ENCODE assay signal across 14 mouse cellular contexts in genomic region chr7:135389039-135389438, GRCm38 (mm10). TPM values are rescaled to one million over a fixed set of nuclear protein-coding genes. Genes with fewer than 3 reads are reported as not detected.
DNase-seq lines count a peak whose midpoint lies in the region; ATAC-seq and TF ChIP-seq lines count a peak whose summit lies in the region.
"Had no signal": no experiment of that assay in that cellular context is flagged by ENCODE, and none has a peak within 500 bp of the region (broad histone marks: within the 10 kb centered on the region; RNA-seq: fewer than 3 reads in every experiment).

No protein-coding gene starts in this region.

- intact Hi-C loops in heart, adult 2 months (cut with DNase I) = no loop called here

- no peak for TF ChIP-seq EP300 in heart, adult 2 months (IDR thresholded peaks at IDR 0.05; ENCODE audit: insufficient read depth, low read depth, low read length)
- no peak for TF ChIP-seq EP300 in MEL (IDR thresholded peaks at IDR 0.05; ENCODE audit: low read depth in 1 of 2, low read length in 2 of 2)

- WGBS in heart, adult 2 months = 51% methylated on average over 3 of the region's 3 CpGs
- 62% methylated on average over 3 of the region's 3 CpGs for WGBS in heart, embryonic 12.5 days
- WGBS in liver, adult 2 months = 62% methylated on average over 3 of the region's 3 CpGs
- whole genome bisulfite sequencing in liver, embryonic 11.5 days = 64% methylated on average over 3 of the region's 3 CpGs
- 70% methylated on average over 3 of the region's 3 CpGs for WGBS in midbrain, embryonic 11.5 days

- no peaks in the 10 kb centered on the region for H3K79me2 ChIP-seq in heart, adult 2 months (replicated peaks; ENCODE audit: control insufficient read depth, insufficient read depth, low read length)
- no peaks in the 10 kb centered on the region for H3K79me2 ChIP-seq in liver, adult 2 months (ENCODE audit: control insufficient read depth, insufficient read depth, low read length)
- H3K79me2 ChIP-seq in MEL (ENCODE audit: control insufficient read depth, insufficient read depth, low read length, poor library complexity) = no peaks in the 10 kb centered on the region

- no peak overlapping the region for H3K4me2 ChIP-seq in heart, embryonic 12.5 days
- no peak overlapping the region for H3K4me2 ChIP-seq in liver, embryonic 11.5 days
- H3K4me2 ChIP-seq in midbrain, embryonic 11.5 days = no peak overlapping the region
- H3K4me2 ChIP-seq: forebrain, embryonic 13.5 days had no signal

- H3K9ac ChIP-seq in heart, adult 2 months (ENCODE audit: low read depth, low read length) = no peak overlapping the region
- H3K9ac ChIP-seq in heart, embryonic 12.5 days = no peak overlapping the region
- H3K9ac ChIP-seq in liver, adult 2 months (ENCODE audit: low read depth, low read length) = no peak overlapping the region
- H3K9ac ChIP-seq in liver, embryonic 11.5 days (ENCODE audit: low read depth, low read length) = no peak overlapping the region
- no peak overlapping the region for H3K9ac ChIP-seq in MEL (ENCODE audit: control insufficient read depth, low read depth, low read length, poor library complexity, severe bottlenecking)
- H3K9ac ChIP-seq in midbrain, embryonic 11.5 days (ENCODE audit: low read length) = no peak overlapping the region
- H3K9ac ChIP-seq: forebrain, embryonic 13.5 days had no signal

- no peaks in the 10 kb centered on the region for H3K9me3 ChIP-seq in heart, embryonic 12.5 days (replicated peaks)
- H3K9me3 ChIP-seq in liver, embryonic 11.5 days (ENCODE audit: control insufficient read depth, low read length) = no peaks in the 10 kb centered on the region
- H3K9me3 ChIP-seq in MEL (replicated peaks; ENCODE audit: insufficient read depth, low read length) = no peaks in the 10 kb centered on the region
- H3K9me3 ChIP-seq in midbrain, embryonic 11.5 days (ENCODE audit: control insufficient read depth, low read length) = no peaks in the 10 kb centered on the region
- H3K9me3 ChIP-seq: forebrain, embryonic 13.5 days; limb, embryonic 10.5 days; megakaryocyte, embryonic 14.5 days had no signal

- peak; percentile 70 for TF ChIP-seq CTCF in heart, adult 2 months (IDR thresholded peaks at IDR 0.05)
- peak; percentile 47 for TF ChIP-seq CTCF in liver, adult 2 months (IDR thresholded peaks at IDR 0.05; ENCODE audit: low read depth, low read length)
- peak; percentile 21 to 33 (median 24); a peak in 4 of 6 replicates for TF ChIP-seq CTCF in MEL (IDR thresholded peaks at IDR 0.05 in 2 of 3, conservative IDR thresholded peaks at IDR 0.05 in 1 of 3; ENCODE audit: control insufficient read depth in 1 of 3, insufficient read depth in 1 of 3, low read depth in 2 of 3, low read length in 3 of 3, poor library complexity in 1 of 3, severe bottlenecking in 1 of 3)
- peak; percentile 38; the same call in 1 of the 2 replicates for TF ChIP-seq CTCF in cortical plate, adult 2 months (IDR thresholded peaks at IDR 0.05; ENCODE audit: extremely low read depth, insufficient read depth, low read length)

- TF ChIP-seq POLR2A in heart, adult 2 months (IDR thresholded peaks at IDR 0.05; ENCODE audit: insufficient read depth, low read depth, low read length) = no peak
- no peak for TF ChIP-seq POLR2A in liver, adult 2 months (IDR thresholded peaks at IDR 0.05; ENCODE audit: extremely low read depth, insufficient read depth, low read length)
- no peak for TF ChIP-seq POLR2A in MEL (IDR thresholded peaks at IDR 0.05; ENCODE audit: control insufficient read depth in 1 of 2, insufficient read depth in 1 of 2, low read depth in 1 of 2, low read length in 2 of 2, poor library complexity in 1 of 2)
- TF ChIP-seq POLR2A in cortical plate, adult 2 months (IDR thresholded peaks at IDR 0.05; ENCODE audit: extremely low read depth, insufficient read depth, low read length) = no peak

- no peak for ATAC-seq in heart, embryonic 12.5 days (ENCODE audit: insufficient number of reproducible peaks, low FRiP score)
- no peak for ATAC-seq in liver, embryonic 11.5 days (replicated peaks; ENCODE audit: low FRiP score)
- no peak for ATAC-seq in midbrain, embryonic 11.5 days (ENCODE audit: low FRiP score)
- ATAC-seq: forebrain, embryonic 13.5 days had no signal

- DNase-seq in heart, adult 2 months = no peak
- peak; percentile 14 for DNase-seq in liver, adult 2 months (ENCODE audit: extremely low read depth, low read depth, low spot score)
- no peak for DNase-seq in liver, embryonic 11.5 days (ENCODE audit: low spot score)
- peak; percentile 8 for DNase-seq in MEL (ENCODE audit: low read depth, low spot score)
- DNase-seq in midbrain, embryonic 11.5 days (ENCODE audit: low spot score, missing footprints) = no peak
- DNase-seq: cerebellum, adult 2 months had no signal

- H3K27ac ChIP-seq in heart, adult 2 months = no peak overlapping the region
- H3K27ac ChIP-seq in heart, embryonic 12.5 days (ENCODE audit: poor library complexity, severe bottlenecking) = no peak overlapping the region
- no peak overlapping the region for H3K27ac ChIP-seq in liver, adult 2 months (replicated peaks; ENCODE audit: insufficient read depth, low read depth, low read length)
- H3K27ac ChIP-seq in liver, embryonic 11.5 days (ENCODE audit: low read depth, low read length) = no peak overlapping the region
- no peak overlapping the region for H3K27ac ChIP-seq in MEL (ENCODE audit: control insufficient read depth, low read depth, low read length)
- no peak overlapping the region for H3K27ac ChIP-seq in cortical plate, adult 2 months (ENCODE audit: insufficient read depth, low read length)
- H3K27ac ChIP-seq in midbrain, embryonic 11.5 days (ENCODE audit: low read depth, low read length) = no peak overlapping the region
- H3K27ac ChIP-seq: forebrain, embryonic 13.5 days; limb, embryonic 10.5 days had no signal

- H3K4me1 ChIP-seq in heart, adult 2 months (ENCODE audit: control insufficient read depth, insufficient read depth, low read length) = no peaks in the 10 kb centered on the region
- H3K4me1 ChIP-seq in heart, embryonic 12.5 days (replicated peaks) = no peaks in the 10 kb centered on the region
- H3K4me1 ChIP-seq in liver, adult 2 months (ENCODE audit: control insufficient read depth, insufficient read depth, low read length) = no peaks in the 10 kb centered on the region
- no peaks in the 10 kb centered on the region for H3K4me1 ChIP-seq in liver, embryonic 11.5 days (replicated peaks; ENCODE audit: control insufficient read depth, insufficient read depth, low read length)
- H3K4me1 ChIP-seq in MEL (ENCODE audit: control insufficient read depth in 1 of 2, insufficient read depth in 2 of 2, low read length in 2 of 2) = no peaks in the 10 kb centered on the region
- no peaks in the 10 kb centered on the region for H3K4me1 ChIP-seq in cortical plate, adult 2 months (ENCODE audit: control insufficient read depth, insufficient read depth, low read length)
- H3K4me1 ChIP-seq in midbrain, embryonic 11.5 days (ENCODE audit: control insufficient read depth, insufficient read depth, low read length) = 0 out of 2 replicates have a peak, but pooled peaks cover 2% of the 10 kb centered on the region
- H3K4me1 ChIP-seq: limb, embryonic 10.5 days; megakaryocyte, embryonic 14.5 days had no signal

- no peaks in the 10 kb centered on the region for H3K36me3 ChIP-seq in heart, adult 2 months (ENCODE audit: control insufficient read depth, insufficient read depth, low read length)
- H3K36me3 ChIP-seq in heart, embryonic 12.5 days = no peaks in the 10 kb centered on the region
- H3K36me3 ChIP-seq in liver, adult 2 months (ENCODE audit: control insufficient read depth, insufficient read depth, low read length) = no peaks in the 10 kb centered on the region
- no peaks in the 10 kb centered on the region for H3K36me3 ChIP-seq in liver, embryonic 11.5 days (ENCODE audit: control insufficient read depth, insufficient read depth, low read length)
- no peaks in the 10 kb centered on the region for H3K36me3 ChIP-seq in MEL (ENCODE audit: control insufficient read depth in 1 of 2, insufficient read depth in 2 of 2, low read length in 2 of 2)
- no peaks in the 10 kb centered on the region for H3K36me3 ChIP-seq in midbrain, embryonic 11.5 days (ENCODE audit: control insufficient read depth, insufficient read depth, low read length)
- H3K36me3 ChIP-seq: limb, embryonic 10.5 days had no signal

- TF ChIP-seq RAD21 in MEL (IDR thresholded peaks at IDR 0.05; ENCODE audit: low read depth, low read length) = no peak; the same call in 1 of the 2 replicates

- H3K4me3 ChIP-seq in heart, adult 2 months = no peak overlapping the region
- H3K4me3 ChIP-seq in heart, embryonic 12.5 days = no peak overlapping the region
- H3K4me3 ChIP-seq in liver, adult 2 months (ENCODE audit: insufficient read depth, low read depth, low read length) = no peak overlapping the region
- no peak overlapping the region for H3K4me3 ChIP-seq in liver, embryonic 11.5 days (ENCODE audit: low read depth, low read length)
- H3K4me3 ChIP-seq in MEL (ENCODE audit: control insufficient read depth in 1 of 2, insufficient read depth in 1 of 2, low read depth in 2 of 2, low read length in 2 of 2) = no peak overlapping the region
- no peak overlapping the region for H3K4me3 ChIP-seq in cortical plate, adult 2 months (ENCODE audit: insufficient read depth, low read length)
- H3K4me3 ChIP-seq in midbrain, embryonic 11.5 days (ENCODE audit: low read depth, low read length) = no peak overlapping the region
- H3K4me3 ChIP-seq: forebrain, embryonic 13.5 days; limb, embryonic 10.5 days; megakaryocyte, embryonic 14.5 days had no signal

- H3K27me3 ChIP-seq in heart, adult 2 months (ENCODE audit: control insufficient read depth, insufficient read depth, low read length) = no peaks in the 10 kb centered on the region
- H3K27me3 ChIP-seq in heart, embryonic 12.5 days (replicated peaks) = no peaks in the 10 kb centered on the region; the same call in 1 of the 2 replicates
- no peaks in the 10 kb centered on the region for H3K27me3 ChIP-seq in liver, adult 2 months (ENCODE audit: control insufficient read depth, insufficient read depth, low read length)
- H3K27me3 ChIP-seq in liver, embryonic 11.5 days (replicated peaks; ENCODE audit: control insufficient read depth, insufficient read depth, low read length) = no peaks in the 10 kb centered on the region
- no peaks in the 10 kb centered on the region for H3K27me3 ChIP-seq in MEL (ENCODE audit: control insufficient read depth in 1 of 2, insufficient read depth in 2 of 2, low read length in 2 of 2)
- peaks cover 21% of the 10 kb centered on the region for H3K27me3 ChIP-seq in midbrain, embryonic 11.5 days (ENCODE audit: control insufficient read depth, insufficient read depth, low read length)

RNA-seq across cellular contexts. Expression of gene Foxi2, which starts 21.1 kb away (rescaled TPM):
- total RNA-seq in heart, adult 2 months (2021) = not detected
- not detected in 2 replicates for polyA plus RNA-seq in heart, adult 2 months (2012; rRNA removed)
- polyA plus RNA-seq in heart, embryonic 12.5 days (2016; fragmentation: Nextera tagmentation; extraction: Ambion mirVana) = not detected in 2 replicates
- not detected in 2 replicates for total RNA-seq in liver, adult 2 months (2014; rRNA removed)
- not detected in 2 replicates for polyA plus RNA-seq in liver, adult 2 months (2012; rRNA removed)
- not detected in 2 replicates for polyA plus RNA-seq in liver, embryonic 11.5 days (2014; fragmentation: Nextera tagmentation; extraction: Ambion mirVana)
- not detected in 2 replicates for total RNA-seq in MEL (2012; rRNA removed)
- polyA plus RNA-seq in MEL (2012; ENCODE audit: insufficient read depth in 1 of 2, insufficient read length in 2 of 2, low read depth in 1 of 2, low replicate concordance in 2 of 2, missing spikeins in 1 of 2) = not detected
- not detected in 2 replicates for polyA plus RNA-seq in cortical plate, adult 2 months (2012; rRNA removed)
- polyA plus RNA-seq in midbrain, embryonic 11.5 days (2014; fragmentation: Nextera tagmentation; extraction: Ambion mirVana) = 0.57 and 0.63 TPM in 2 replicates
- total RNA-seq: heart, adult 18-20 months; neutrophil, adult 5-6 weeks had no signal
- polyA plus RNA-seq: cerebellum, adult 2 months; forebrain, embryonic 13.5 days; urinary bladder, adult 2 months had no signal

Comparison
In these comparisons a context has a peak if more than half of its experiments do, and no peak if none do; other contexts are left out.
1. DNase-seq: peak in liver, adult 2 months (single experiment) and MEL (single experiment); none in heart, adult 2 months (0 of 2), liver, embryonic 11.5 days (single experiment) and midbrain, embryonic 11.5 days (single experiment).
2. Peak in every context shown above with its lines, with median percentiles within 50 percentile points of each other: CTCF ChIP-seq.